Mouse (Mus musculus): ENCODE results near the gene Alk. TPM values are rescaled to one million over a fixed set of nuclear protein-coding genes. Genes with fewer than 3 reads are reported as not detected.

Gene Alk
- polyA plus RNA-seq, 1 experiment from 2014 or later = 0.60 TPM

DNA sequence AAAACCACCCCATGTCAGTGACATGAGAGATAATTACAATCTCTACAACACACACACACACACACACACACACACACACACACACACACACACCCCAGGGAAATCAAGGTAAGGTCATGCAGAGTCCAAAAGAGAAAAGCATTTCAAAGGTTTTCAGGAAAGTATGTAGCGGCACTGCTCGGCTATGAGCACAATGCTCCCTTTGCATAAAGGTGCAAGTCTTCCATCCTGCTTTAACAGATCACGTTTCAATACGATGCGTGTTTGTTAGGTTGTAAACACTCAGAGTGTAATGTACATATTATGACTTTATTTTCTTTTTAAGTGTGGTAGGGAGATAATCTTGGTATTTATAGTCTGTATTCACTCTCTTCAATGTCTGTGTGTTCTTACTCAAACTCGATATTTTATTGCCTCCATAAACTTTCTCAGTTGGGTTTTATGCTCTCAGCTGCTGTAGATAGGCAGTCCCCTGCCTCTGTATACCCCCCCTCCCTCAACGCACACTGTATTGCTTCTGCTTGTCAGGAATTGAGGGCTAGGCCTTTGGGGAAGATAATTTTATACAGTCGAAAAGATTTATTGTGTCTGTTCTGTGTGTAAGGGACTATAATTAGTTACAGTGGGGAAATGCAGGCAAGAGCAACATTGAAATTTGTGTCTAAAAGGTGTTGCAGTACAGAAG lies 780.7 kb downstream of the Alk start:
- no peak for ATAC-seq (ENCODE audit: low FRiP score, low read depth)
- H3K36me3 ChIP-seq = peaks cover 23% of the 10 kb centered on the region
- H3K9me3 ChIP-seq = no peaks in the 10 kb centered on the region; the same call in 1 of the 2 replicates
- H3K27me3 ChIP-seq = peaks cover 10% of the 10 kb centered on the region; the same call in 1 of the 2 replicates
- H3K4me3 ChIP-seq = no peak overlapping the region
- H3K4me2 ChIP-seq (replicated peaks) = no peak overlapping the region
- no peak overlapping the region for H3K27ac ChIP-seq
- H3K9ac ChIP-seq = no peak overlapping the region
- peaks cover 27% of the 10 kb centered on the region for H3K4me1 ChIP-seq
- 17% methylated on average over 8 of the region's 8 CpGs for WGBS

Other genes starting within 250 kb of the Alk start
- 49.6 and 51.6 TPM in 2 replicates for gene Ypel5, start 231.8 kb upstream of the Alk start, polyA plus RNA-seq (2015; fragmentation: Nextera tagmentation; extraction: Ambion mirVana)

Data from limb, embryonic 13.5 days (tissue).